Mouse (Mus musculus): ENCODE measurements around the gene Dnajb2. TPM values are rescaled to one million over a fixed set of nuclear protein-coding genes. Genes with fewer than 3 reads are reported as not detected.

Gene Dnajb2
- total and polyA plus RNA-seq, 2 experiments from 2014 or later: 48.0 to 64.5 TPM

DNA sequence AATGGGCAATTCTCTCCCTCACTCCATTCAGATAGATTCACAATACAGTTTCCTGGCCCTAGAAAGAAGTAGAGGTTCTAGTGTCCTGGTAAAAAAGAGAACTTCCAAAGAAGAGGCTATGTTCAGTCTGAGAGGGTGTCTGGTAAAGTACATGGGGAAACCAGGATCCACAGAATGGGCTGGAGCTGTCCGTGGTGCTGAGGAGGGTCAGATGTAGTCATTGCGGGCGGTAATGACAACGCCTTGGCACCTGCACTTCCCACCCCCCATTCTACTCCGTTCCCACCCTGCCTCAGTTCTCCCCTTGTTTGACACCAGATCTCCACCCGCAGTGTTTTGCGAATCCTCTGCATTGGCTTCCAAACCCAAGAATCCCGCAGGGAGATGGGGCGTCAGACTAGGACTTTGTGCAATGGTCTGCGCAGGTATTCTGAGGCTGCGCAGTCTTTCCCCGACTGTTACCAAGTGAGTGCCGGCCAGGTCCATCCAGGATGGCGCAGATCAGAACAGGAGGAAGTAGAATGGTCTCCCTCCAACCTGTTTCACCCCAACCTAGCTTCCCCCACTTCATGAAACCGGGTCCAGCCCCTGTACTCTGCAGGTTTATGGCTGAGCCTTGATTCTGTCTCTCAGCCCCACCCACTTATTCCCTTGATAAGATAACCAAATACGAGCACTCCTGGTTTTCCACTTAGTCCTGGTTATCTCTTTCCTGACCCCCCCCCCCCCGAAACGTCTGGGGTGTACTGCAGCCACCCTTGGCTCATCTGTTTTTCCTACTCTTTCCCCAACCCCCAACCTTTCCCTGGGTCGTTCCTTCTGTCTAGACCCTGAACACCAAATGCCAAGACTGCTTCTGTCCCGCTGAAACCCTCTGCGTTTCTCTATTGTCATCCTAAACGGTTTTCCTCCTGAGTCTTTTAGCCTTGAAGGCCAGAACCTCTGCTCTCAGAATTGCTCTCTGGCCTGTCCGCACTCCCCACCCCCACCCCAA, 41.3 kb downstream of the Dnajb2 start:
- Histone ChIP-seq H3K4me2 (ENCODE audit: low read depth, low read length) (peak overlapping the region; percentile 60), H3K27ac (peak overlapping the region; percentile 54; the same call in 1 of the 2 replicates), H3K4me3 (ENCODE audit: low read length) (peak overlapping the region; percentile 46), H3K9me3 (ENCODE audit: low read length) (no peaks in the 10 kb centered on the region), H3K9ac (replicated peaks; ENCODE audit: low read length) (peak overlapping the region; percentile 53), H3K4me1 (ENCODE audit: insufficient read depth, low read length) (no peaks in the 10 kb centered on the region), H3K27me3 (ENCODE audit: insufficient read depth, low read length) (no peaks in the 10 kb centered on the region), H3K36me3 (ENCODE audit: insufficient read depth, low read length) (no peaks in the 10 kb centered on the region)
- DNase-seq (ENCODE audit: low spot score) (peak; percentile 68), ATAC-seq (peak; percentile 85)
- WGBS: 3% methylated on average over 23 of the region's 23 CpGs
- TF ChIP-seq CTCF (IDR thresholded peaks at IDR 0.05; ENCODE audit: low read depth): no peak

DNA sequence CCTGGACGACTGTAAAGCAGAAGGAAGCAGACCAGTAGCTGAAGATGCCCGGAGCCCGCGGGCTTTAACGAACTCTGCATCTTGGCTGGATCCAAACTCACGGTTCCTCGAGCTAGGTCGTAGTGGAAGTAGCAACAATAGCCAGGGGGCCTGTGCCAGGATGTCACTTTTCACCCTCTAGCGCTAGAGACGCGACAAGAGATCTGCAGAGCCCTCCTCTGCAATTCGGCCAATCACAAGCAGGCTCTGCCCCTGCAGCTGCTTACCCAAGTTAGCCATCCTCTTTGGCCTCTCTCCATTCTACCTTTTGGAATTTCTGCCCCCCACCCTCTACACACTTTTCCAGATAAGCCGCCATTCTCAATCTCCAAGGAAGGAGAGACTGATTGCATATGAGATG, 42.0 kb downstream of the Dnajb2 start, which contains the start of gene Resp18:
TSS of gene Resp18 (minus strand) at position 188 of the 400 bp plus-strand sequence.
- TF ChIP-seq CTCF (IDR thresholded peaks at IDR 0.05; ENCODE audit: low read depth): peak; percentile 13; the same call in 1 of the 2 replicates
- Histone ChIP-seq H3K27me3 (ENCODE audit: insufficient read depth, low read length) (no peaks in the 10 kb centered on the region), H3K4me2 (ENCODE audit: low read depth, low read length) (peak within 1 kb of the TSS; percentile 60), H3K4me3 (ENCODE audit: low read length) (peak within 1 kb of the TSS; percentile 46), H3K27ac (peak within 1 kb of the TSS; percentile 54), H3K36me3 (ENCODE audit: insufficient read depth, low read length) (no peaks in the 10 kb centered on the region), H3K9me3 (ENCODE audit: low read length) (no peaks in the 10 kb centered on the region), H3K4me1 (ENCODE audit: insufficient read depth, low read length) (no peaks in the 10 kb centered on the region), H3K9ac (replicated peaks; ENCODE audit: low read length) (peak within 1 kb of the TSS; percentile 53)
- 4% methylated on average over 13 of the region's 13 CpGs for WGBS
- ATAC-seq (peak; percentile 81), DNase-seq (ENCODE audit: low spot score) (peak; percentile 69)

DNA sequence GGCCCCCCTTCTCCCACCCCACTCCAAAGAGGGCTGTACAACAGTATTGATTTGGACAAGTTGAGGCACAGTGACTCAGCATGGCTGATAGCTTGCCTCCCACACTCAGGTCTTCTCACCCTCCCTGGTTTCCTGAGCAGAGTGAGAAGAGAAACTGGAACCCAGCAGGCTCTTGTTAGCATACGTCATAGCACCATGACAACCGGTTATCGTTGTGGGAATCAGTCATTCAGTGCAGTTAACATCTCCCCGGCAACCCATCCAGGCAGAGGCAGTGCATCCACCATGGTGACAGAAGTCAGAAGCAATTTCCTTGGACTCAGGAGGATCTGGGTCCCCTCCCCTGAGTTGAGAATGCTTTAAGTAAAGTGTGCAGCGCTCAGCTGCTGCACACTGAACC, 46.8 kb downstream of the Dnajb2 start:
- ATAC-seq: peak; percentile 76
- DNase-seq (ENCODE audit: low spot score): peak; percentile 38
- no peak overlapping the region for H3K9ac ChIP-seq (replicated peaks; ENCODE audit: low read length)
- H3K4me3 ChIP-seq (ENCODE audit: low read length): no peak overlapping the region
- 0 out of 2 replicates have a peak, but pooled peaks cover 1% of the 10 kb centered on the region for H3K4me1 ChIP-seq (ENCODE audit: insufficient read depth, low read length)
- TF ChIP-seq CTCF (IDR thresholded peaks at IDR 0.05; ENCODE audit: low read depth): no peak
- no peak overlapping the region for H3K27ac ChIP-seq
- H3K4me2 ChIP-seq (ENCODE audit: low read depth, low read length): no peak overlapping the region
- H3K36me3 ChIP-seq (ENCODE audit: insufficient read depth, low read length): no peaks in the 10 kb centered on the region
- no peaks in the 10 kb centered on the region for H3K9me3 ChIP-seq (ENCODE audit: low read length)
- WGBS: 33% methylated on average over 5 of the region's 5 CpGs
- no peaks in the 10 kb centered on the region for H3K27me3 ChIP-seq (ENCODE audit: insufficient read depth, low read length)

DNA sequence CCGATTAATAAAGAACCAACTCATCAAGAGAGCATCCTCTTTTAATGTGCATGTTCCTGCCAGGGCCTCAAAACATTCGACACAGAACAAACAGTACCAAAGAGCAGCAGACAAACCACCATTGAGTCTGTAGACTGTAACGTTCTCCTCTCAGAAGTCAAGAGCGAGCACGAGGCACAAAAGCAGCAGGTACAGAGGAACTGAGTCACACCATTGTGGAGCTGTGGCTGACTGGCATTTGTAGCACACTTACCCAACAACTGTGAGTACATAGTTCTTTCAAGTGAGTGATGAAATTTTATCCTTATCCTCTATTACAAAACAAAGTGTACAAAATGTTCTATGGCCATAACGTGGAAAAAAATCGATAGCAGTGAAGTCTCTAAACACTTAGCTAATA, 48.7 kb downstream of the Dnajb2 start:
- DNase-seq (ENCODE audit: low spot score) (no peak), ATAC-seq (no peak)
- Histone ChIP-seq H3K4me3 (ENCODE audit: low read length) (no peak overlapping the region), H3K4me1 (ENCODE audit: insufficient read depth, low read length) (0 out of 2 replicates have a peak, but pooled peaks cover 10% of the 10 kb centered on the region), H3K27ac (no peak overlapping the region), H3K4me2 (ENCODE audit: low read depth, low read length) (no peak overlapping the region), H3K9me3 (ENCODE audit: low read length) (no peaks in the 10 kb centered on the region), H3K9ac (replicated peaks; ENCODE audit: low read length) (no peak overlapping the region), H3K27me3 (ENCODE audit: insufficient read depth, low read length) (no peaks in the 10 kb centered on the region), H3K36me3 (ENCODE audit: insufficient read depth, low read length) (no peaks in the 10 kb centered on the region)
- no peak for TF ChIP-seq CTCF (IDR thresholded peaks at IDR 0.05; ENCODE audit: low read depth)
- 83% methylated on average over 7 of the region's 7 CpGs for WGBS

DNA sequence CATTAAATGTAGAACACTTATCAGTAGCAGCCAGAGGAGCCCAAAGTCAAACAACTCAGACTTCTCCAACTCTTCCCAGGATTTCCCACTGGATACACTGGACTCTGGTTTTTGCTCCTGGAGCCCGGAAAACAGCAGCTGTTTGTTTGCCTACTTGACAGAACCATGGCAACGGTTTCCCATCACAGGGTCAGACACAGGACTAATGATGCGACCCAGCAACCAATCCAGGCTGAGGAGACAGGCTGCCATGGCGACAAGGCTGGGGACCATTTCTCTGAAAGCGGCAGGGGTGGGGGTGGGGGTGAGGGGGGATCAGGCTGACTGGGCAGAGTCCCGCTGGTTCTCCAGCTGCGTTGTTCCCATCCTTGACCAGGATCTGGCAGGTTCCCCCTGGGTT, 53.2 kb downstream of the Dnajb2 start:
- peak overlapping the region; percentile 70 for H3K27ac ChIP-seq
- no peak overlapping the region for H3K4me3 ChIP-seq (ENCODE audit: low read length)
- H3K9ac ChIP-seq (replicated peaks; ENCODE audit: low read length): no peak overlapping the region
- DNase-seq (ENCODE audit: low spot score): peak; percentile 86
- peak; percentile 87 for ATAC-seq
- 0 out of 2 replicates have a peak, but pooled peaks cover 11% of the 10 kb centered on the region for H3K4me1 ChIP-seq (ENCODE audit: insufficient read depth, low read length)
- H3K27me3 ChIP-seq (ENCODE audit: insufficient read depth, low read length): no peaks in the 10 kb centered on the region
- WGBS: 2% methylated on average over 7 of the region's 7 CpGs
- H3K4me2 ChIP-seq (ENCODE audit: low read depth, low read length): 0 out of 2 replicates have a peak overlapping the region, but pooled peaks have one; percentile 5
- H3K36me3 ChIP-seq (ENCODE audit: insufficient read depth, low read length): no peaks in the 10 kb centered on the region
- H3K9me3 ChIP-seq (ENCODE audit: low read length): no peaks in the 10 kb centered on the region
- no peak for TF ChIP-seq CTCF (IDR thresholded peaks at IDR 0.05; ENCODE audit: low read depth)

DNA sequence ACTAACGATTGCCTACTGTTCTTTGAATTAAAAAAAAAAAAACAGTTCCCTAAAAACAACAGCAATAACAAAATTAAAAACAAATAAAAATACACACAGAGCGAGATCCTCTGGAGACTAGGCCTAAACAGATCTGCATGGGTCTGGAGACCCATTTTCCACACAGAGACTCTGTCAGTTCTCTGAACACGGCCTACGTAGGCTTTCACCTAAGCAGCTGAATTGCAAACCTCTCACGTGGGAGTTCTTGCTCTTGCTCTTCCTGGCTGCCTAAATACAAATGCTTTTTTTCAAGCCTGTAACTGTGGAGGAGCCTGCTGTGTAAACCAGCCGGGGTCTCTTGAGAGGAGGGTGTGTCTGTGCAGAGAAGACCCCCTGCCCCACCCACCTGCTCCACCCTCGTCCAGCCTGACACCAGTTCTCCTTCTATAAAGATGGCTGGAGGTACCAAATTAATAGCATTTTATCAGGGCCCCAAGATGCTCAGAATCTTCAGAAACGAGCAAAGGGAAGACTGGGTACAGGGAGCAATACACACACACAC, 53.8 kb downstream of the Dnajb2 start:
- Histone ChIP-seq H3K4me2 (ENCODE audit: low read depth, low read length) (no peak overlapping the region), H3K27ac (peak overlapping the region; percentile 70), H3K36me3 (ENCODE audit: insufficient read depth, low read length) (no peaks in the 10 kb centered on the region), H3K4me3 (ENCODE audit: low read length) (no peak overlapping the region), H3K4me1 (ENCODE audit: insufficient read depth, low read length) (0 out of 2 replicates have a peak, but pooled peaks cover 11% of the 10 kb centered on the region), H3K9ac (replicated peaks; ENCODE audit: low read length) (no peak overlapping the region), H3K9me3 (ENCODE audit: low read length) (no peaks in the 10 kb centered on the region), H3K27me3 (ENCODE audit: insufficient read depth, low read length) (no peaks in the 10 kb centered on the region)
- peak; percentile 42 for DNase-seq (ENCODE audit: low spot score)
- WGBS: 20% methylated on average over 8 of the region's 8 CpGs
- no peak for ATAC-seq
- TF ChIP-seq CTCF (IDR thresholded peaks at IDR 0.05; ENCODE audit: low read depth): no peak

Data from hindbrain, postnatal 0 days (tissue).